Mouse (Mus musculus) heart, adult 2 months (tissue): ENCODE measurements around the gene Rab6b. TPM values are rescaled to one million over a fixed set of nuclear protein-coding genes. Genes with fewer than 3 reads are reported as not detected.

Experiments used
- DNase-seq, 2 experiments: peaks; one replicate each; pipeline ENCODE4 v3.0.0; 2021
- H3K27ac ChIP-seq: fragments of 200-600 bp; 2 replicates; pipeline ENCODE4 v1.8.1; 2022
- H3K27me3 ChIP-seq: fragments of 200-500 bp; 2 replicates; pipeline ENCODE4 v1.6.1; 2012; ENCODE audit warnings: mild to moderate bottlenecking, low read length, inconsistent platforms, mixed read lengths; ENCODE audit not compliant: control insufficient read depth, insufficient read depth
- H3K36me3 ChIP-seq: fragments of 200-500 bp; 2 replicates; pipeline ENCODE4 v1.6.1; 2012; ENCODE audit warnings: low read length, inconsistent platforms; ENCODE audit not compliant: control insufficient read depth, insufficient read depth
- H3K4me1 ChIP-seq: fragments of 200-500 bp; 2 replicates; pipeline ENCODE4 v1.6.1; 2011; ENCODE audit warnings: low read length; ENCODE audit not compliant: control insufficient read depth, insufficient read depth
- H3K4me3 ChIP-seq: fragments of 200-600 bp; 2 replicates; pipeline ENCODE4 v1.8.1; 2022
- H3K79me2 ChIP-seq: fragments of 200-500 bp; replicated peaks from 2 replicates; pipeline ENCODE4 v1.6.1; 2012; ENCODE audit warnings: mild to moderate bottlenecking, inconsistent platforms, low read length, moderate library complexity, mixed read lengths; ENCODE audit not compliant: control insufficient read depth, insufficient read depth
- H3K9ac ChIP-seq: fragments of 200-500 bp; 2 replicates; pipeline ENCODE4 v1.6.1; 2012; ENCODE audit warnings: low read depth, mild to moderate bottlenecking, control low read depth, inconsistent platforms, low read length, mixed read lengths
- CTCF ChIP-seq: fragments of 200-600 bp; IDR thresholded peaks from 2 replicates; pipeline ENCODE4 v1.8.1; 2022; ENCODE audit warnings: antibody characterized with exemption, mild to moderate bottlenecking, moderate library complexity
- EP300 ChIP-seq: fragments of 200-500 bp; IDR thresholded peaks from 2 replicates; pipeline ENCODE4 v1.6.1; 2011; ENCODE audit warnings: low read depth, low read length, control low read depth; ENCODE audit not compliant: insufficient read depth
- POLR2A ChIP-seq: fragments of 200-500 bp; IDR thresholded peaks from 2 replicates; pipeline ENCODE4 v1.6.1; 2011; ENCODE audit warnings: mild to moderate bottlenecking, low read depth, low read length, control low read depth; ENCODE audit not compliant: insufficient read depth
- WGBS: fragments of 180-500 bp; shearing (Covaris S2); methylation state at CpG from one replicate; pipeline ENCODE4 v1.1.7; 2018; 5-methylcytosine and 5-hydroxymethylcytosine counted together
- intact Hi-C: fragments of 180-260 bp; cut with DNase I; formaldehyde crosslinking; loops from one replicate; pipeline ENCODE4 v1.15.1; 2025
- polyA plus RNA-seq: library from polyadenylated mRNA; depleted of rRNA; stranded (reverse); fragments of >200 nt; gene quantifications from 2 replicates; pipeline ENCODE4 v1.2.3, GENCODE M21; 2012
- total RNA-seq, 2 experiments: library from RNA; stranded (reverse); gene quantifications; 2 replicates each; pipeline ENCODE4 v1.2.3; 2021

Rab6b gene
- total and polyA plus RNA-seq, 3 experiments = 0.76 to 1.6 (median 1.4) TPM

DNA sequence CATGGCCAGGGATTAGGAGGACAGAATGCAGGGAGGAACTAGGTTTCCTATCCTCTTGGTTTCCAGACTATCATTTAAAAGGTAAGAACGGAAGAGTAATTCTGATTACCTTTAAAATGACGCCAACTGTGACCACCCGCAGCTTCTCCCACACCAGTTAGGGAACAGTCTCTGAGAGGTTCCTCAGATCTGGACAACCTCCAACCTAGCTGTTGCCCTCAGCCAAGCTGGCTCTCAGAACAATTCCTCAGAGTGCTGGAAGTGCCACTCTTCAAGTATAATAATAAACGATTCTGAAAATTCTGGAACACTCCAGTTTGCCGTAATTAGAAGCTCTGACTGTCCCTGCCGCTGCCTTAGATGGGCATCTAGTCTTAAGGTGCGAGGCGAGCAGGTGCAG, 74.4 kb downstream of the Rab6b start:
- Histone ChIP-seq H3K36me3 (no peaks in the 10 kb centered on the region), H3K79me2 (no peaks in the 10 kb centered on the region), H3K27ac (no peak overlapping the region), H3K27me3 (no peaks in the 10 kb centered on the region), H3K4me1 (peaks cover 3% of the 10 kb centered on the region; the same call in 1 of the 2 replicates), H3K4me3 (no peak overlapping the region), H3K9ac (no peak overlapping the region)
- 65% methylated on average over 8 of the region's 8 CpGs for WGBS
- TF ChIP-seq EP300 = no peak
- no peak for TF ChIP-seq CTCF
- no peak for TF ChIP-seq POLR2A
- intact Hi-C loops = no loop called here
- DNase-seq = no peak

DNA sequence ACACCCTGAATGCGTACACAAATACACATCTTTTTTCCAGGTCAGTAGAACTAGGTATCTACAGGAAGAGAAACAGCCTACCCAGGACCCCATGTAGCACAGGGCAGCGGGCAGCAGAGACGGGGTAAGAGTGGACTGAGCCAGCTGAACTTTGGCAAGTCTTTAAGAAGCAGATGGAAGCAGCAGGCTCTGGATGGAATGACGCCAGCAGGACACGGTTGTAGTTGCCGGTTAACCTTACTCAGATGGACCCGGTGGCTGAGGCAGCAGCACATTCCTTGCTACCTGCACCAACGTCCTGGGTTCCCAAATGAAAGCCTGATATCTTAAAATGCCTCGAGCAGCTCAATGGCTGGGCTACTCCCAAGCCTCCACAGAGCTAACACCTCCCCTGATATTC, 75.2 kb downstream of the Rab6b start:
- Histone ChIP-seq H3K27ac (no peak overlapping the region), H3K4me1 (peaks cover 3% of the 10 kb centered on the region; the same call in 1 of the 2 replicates), H3K36me3 (no peaks in the 10 kb centered on the region), H3K9ac (no peak overlapping the region), H3K4me3 (no peak overlapping the region), H3K27me3 (no peaks in the 10 kb centered on the region), H3K79me2 (no peaks in the 10 kb centered on the region)
- DNase-seq = peak in 1 of 2 experiments; percentile 27
- 47% methylated on average over 9 of the region's 9 CpGs for WGBS
- no peak for TF ChIP-seq CTCF
- TF ChIP-seq POLR2A = no peak
- TF ChIP-seq EP300 = no peak
- intact Hi-C loops = no loop called here

DNA sequence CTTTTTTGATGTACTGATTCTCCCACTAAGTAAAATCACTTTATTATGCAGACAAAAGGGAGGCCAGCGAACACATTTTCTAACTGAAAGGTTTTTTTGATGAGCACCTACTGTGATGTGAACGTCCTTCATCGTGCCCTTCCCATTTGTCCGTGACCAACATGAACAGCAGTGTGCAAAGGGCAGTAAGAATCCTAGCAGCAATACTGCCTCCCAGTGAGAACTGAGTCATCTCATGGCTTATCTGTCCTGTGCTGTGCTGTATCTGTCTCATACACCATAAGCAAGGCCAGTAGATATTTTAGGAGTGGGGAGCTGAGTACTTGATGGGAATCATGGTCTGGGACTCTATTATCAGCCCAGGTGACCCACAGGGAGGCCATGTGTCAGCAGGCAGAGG, 76.8 kb downstream of the Rab6b start:
- Histone ChIP-seq H3K27me3 (no peaks in the 10 kb centered on the region), H3K4me1 (peaks cover 3% of the 10 kb centered on the region; the same call in 1 of the 2 replicates), H3K36me3 (no peaks in the 10 kb centered on the region), H3K4me3 (no peak overlapping the region), H3K9ac (no peak overlapping the region), H3K79me2 (no peaks in the 10 kb centered on the region), H3K27ac (no peak overlapping the region)
- intact Hi-C loops = no loop called here
- no peak for TF ChIP-seq EP300
- TF ChIP-seq POLR2A = no peak
- TF ChIP-seq CTCF = no peak
- no peak for DNase-seq
- WGBS = 95% methylated on average over 4 of the region's 4 CpGs

DNA sequence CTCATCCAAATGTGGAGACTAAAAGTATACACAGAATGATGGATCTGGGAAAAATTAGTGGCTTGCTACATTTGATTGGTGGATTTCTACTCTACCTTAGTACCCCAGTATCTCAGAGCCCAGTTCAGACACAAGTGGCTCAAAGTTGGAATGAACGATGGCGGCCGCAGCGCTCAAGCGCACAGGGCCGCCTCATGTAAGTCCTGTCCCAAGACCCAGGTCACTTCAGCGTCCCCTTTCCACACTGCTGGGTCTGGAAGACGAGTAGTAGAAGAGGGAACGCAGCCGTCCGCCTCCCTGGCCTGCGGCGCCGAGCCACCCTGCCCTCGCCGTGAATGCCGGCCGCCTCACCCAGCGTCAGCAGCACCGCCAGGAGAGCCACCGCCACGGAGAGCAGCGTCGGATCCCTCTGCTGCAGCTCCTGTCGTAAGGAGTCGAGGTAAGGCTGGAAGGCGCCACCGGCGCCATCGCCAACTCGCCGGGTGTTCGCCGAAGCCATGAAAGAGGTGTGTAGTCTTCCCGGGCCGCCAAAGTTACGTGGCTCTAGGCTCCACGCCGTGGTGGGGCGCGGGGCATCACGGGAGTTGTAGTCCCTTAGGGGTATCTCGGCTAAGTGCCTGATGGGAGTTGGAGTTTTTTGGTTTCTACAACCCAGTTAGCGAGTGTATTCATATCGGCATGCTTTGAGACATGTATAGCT, 90.1 kb downstream of the Rab6b start, which contains the start of gene Srprb:
Gene Srprb, minus strand, starts transcription at position 577 of the 700 bp plus-strand sequence.
- Histone ChIP-seq H3K9ac (peak within 1 kb of the TSS; percentile 91), H3K4me3 (peak within 1 kb of the TSS; percentile 69), H3K79me2 (no peaks in the 10 kb centered on the region), H3K36me3 (peaks cover 3% of the 10 kb centered on the region), H3K27ac (peak within 1 kb of the TSS; percentile 82), H3K27me3 (no peaks in the 10 kb centered on the region), H3K4me1 (peaks cover 1% of the 10 kb centered on the region)
- TF ChIP-seq CTCF (no peak), POLR2A (peak; percentile 65), EP300 (no peak)
- intact Hi-C loops = loop anchor here (5.0 to 10.0 kb wide), 4 partner anchors 109 to 803 kb away; partner anchors contain the start of genes Amotl2, Anapc13, Cep63 and Nphp3
- peak; percentile 93 to 95 for DNase-seq
- WGBS = under 1% methylated on average over 45 of the region's 45 CpGs

DNA sequence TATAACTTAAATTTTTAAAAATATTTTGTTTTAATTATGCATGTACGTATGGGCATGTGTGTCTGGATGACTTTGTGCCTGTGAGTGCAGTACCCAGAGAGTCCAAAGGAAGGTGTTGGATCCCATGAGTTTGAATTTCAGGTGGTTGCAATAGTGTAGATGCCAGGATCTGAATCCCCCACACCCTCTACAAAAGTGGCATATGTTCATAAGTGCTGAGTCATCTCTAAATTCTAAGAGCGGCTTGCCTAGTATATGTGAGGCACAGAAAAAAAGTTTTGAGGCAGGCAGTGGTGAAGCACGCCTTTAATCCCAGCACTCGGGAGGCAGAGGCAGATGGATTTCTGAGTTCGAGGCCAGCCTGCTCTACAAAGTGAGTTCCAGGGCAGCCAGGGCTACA, 94.2 kb downstream of the Rab6b start:
- H3K27ac ChIP-seq = no peak overlapping the region
- DNase-seq = no peak
- intact Hi-C loops = loop anchor here (5.0 to 10.0 kb wide), 3 partner anchors 157 to 799 kb away; partner anchors contain the start of genes Amotl2 and Nphp3
- peaks cover 3% of the 10 kb centered on the region for H3K36me3 ChIP-seq
- H3K4me1 ChIP-seq = peaks cover 1% of the 10 kb centered on the region
- no peak for TF ChIP-seq CTCF
- no peak for TF ChIP-seq POLR2A
- no peak for TF ChIP-seq EP300
- H3K27me3 ChIP-seq = no peaks in the 10 kb centered on the region
- H3K9ac ChIP-seq = no peak overlapping the region
- WGBS = 94% methylated on average over 5 of the region's 5 CpGs
- H3K4me3 ChIP-seq = no peak overlapping the region
- H3K79me2 ChIP-seq = no peaks in the 10 kb centered on the region

DNA sequence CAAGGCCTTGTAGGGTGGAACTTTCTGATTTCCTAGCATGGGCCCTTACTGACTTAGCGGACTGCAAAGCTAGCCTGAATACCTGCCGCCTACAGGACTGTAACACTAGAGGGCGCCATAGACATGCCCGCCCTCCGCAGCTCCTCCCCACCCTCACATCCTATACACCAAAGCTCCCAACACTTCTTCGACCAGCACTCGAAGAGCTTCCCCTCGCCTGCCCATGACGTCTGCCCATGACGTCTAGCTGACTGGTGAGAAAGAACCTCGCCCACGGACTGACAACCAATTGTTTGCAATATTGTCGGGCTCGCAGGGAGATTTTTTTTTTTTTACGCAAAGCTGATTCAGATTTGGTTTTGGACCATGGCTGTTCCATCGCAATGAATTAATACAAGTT, 96.3 kb downstream of the Rab6b start:
- Histone ChIP-seq H3K79me2 (no peaks in the 10 kb centered on the region), H3K4me3 (no peak overlapping the region), H3K9ac (no peak overlapping the region), H3K27me3 (no peaks in the 10 kb centered on the region), H3K27ac (no peak overlapping the region), H3K4me1 (no peaks in the 10 kb centered on the region), H3K36me3 (no peaks in the 10 kb centered on the region)
- intact Hi-C loops = loop anchor here (1.0 to 10.0 kb wide), 4 partner anchors 95 to 797 kb away; partner anchors contain the start of genes Amotl2 and Nphp3
- WGBS = 5% methylated on average over 16 of the region's 16 CpGs
- DNase-seq = peak; percentile 75 to 80
- TF ChIP-seq EP300 (peak; percentile 77), POLR2A (no peak), CTCF (peak; percentile 100)
